Mouse (Mus musculus): ENCODE data around the gene Gfra1. TPM values are rescaled to one million over a fixed set of nuclear protein-coding genes. Genes with fewer than 3 reads are reported as not detected.

Gene Gfra1
- total RNA-seq, 2 experiments from 2014 or later: 59.7 to 68.9 TPM

DNA sequence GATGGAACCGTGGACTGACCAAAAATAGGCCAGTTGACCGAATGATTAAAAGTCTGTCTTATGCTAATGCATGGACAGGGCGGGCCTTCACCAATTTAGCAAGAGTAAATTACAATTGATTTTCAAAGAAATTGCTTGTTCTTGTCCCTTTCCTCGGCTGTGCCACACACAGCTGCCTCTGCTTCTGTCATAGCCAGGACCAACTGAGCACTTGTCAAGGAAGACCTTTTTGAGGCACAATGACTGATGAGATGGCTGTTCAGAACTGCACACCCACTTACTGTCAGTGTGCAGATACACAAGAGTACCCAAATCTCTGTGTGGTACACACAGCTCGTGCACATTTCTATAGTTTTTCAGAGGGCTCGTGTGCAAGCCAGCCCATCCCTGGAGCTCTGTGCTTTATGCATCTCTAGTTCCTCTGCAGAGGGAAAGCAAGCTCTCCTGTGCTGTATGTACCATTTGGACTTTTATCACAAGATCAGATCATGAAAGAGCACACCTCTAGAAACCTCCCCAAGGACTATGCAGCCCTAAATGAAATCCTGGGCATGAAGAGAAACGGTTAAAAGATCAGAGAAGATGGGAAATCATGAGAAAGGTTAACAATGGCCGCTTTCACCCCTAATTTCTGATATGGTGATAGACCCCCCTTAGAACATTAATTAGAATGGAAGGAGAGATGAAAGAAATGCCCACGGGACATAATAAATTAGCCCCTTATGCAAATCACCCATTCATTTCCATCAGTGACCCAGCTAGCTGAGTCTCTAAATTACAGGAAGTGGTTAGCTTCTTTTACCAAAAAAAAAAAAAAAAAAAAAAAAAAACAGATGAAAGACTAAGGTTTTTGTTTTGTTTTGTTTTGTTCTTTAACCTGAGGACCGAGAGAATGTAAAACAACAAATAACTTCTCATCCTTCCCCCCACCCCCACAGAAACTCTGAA lies 12.7 kb downstream of the Gfra1 start:
- DNase-seq (ENCODE audit: low spot score in 2 of 2): no peak

DNA sequence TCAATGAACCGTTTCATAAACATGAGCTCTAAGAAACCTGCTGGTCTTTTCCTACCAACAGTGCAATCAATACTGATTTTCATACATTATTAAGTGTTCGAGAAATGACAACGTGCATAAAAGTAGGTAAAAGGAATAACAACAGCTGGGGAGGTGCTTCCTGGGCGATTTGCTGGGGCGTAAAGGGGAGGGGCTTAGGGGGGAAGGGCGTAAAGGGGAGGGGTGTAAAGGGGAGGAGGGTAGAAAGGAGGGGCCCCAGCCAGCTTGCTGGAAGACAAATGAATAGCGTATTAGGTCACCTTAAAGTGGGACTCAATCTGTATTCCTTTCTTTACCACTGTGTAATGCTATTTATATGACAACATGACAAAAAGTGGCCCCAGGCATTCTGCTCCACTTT lies 13.9 kb downstream of the Gfra1 start:
- DNase-seq (ENCODE audit: low spot score in 2 of 2): no peak

DNA sequence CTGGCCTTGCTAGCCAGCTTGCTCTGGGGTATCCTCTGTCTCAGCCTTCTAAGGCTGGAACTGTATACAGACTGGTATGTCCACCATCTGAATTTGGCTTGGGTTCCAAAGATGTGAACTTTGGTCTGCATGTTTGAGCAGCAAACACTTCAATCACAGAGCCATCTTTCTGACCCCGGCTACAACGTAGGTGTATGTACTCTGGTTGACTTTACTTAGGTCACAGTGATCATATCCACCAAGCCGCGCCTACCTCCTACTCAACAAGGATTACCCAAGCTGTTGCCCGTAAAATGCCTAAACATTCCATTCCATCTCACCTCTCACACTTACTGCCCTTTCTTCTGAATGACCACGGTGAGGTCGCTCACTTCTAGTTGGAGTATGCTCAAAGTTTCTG lies 14.5 kb downstream of the Gfra1 start:
- no peak for DNase-seq (ENCODE audit: low spot score in 2 of 2)

DNA sequence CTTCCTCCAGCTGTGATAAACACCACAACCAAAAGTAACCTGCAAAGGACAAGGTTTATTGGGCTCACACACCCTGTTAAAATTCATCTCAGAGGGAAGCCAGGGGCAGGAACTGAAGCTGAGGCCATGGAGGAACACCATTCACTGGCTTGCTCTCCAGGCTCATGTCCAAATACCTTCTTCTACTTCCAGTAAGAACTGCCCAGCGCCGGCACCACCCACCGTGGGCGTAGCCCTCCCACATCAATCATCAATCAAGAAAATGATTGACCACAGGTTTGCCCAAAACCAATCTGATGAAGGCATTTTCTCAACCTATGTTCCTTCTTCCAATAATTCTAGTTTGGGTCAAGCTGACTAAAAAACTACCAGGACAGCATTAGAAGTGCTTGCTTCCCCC lies 16.9 kb downstream of the Gfra1 start:
- DNase-seq (ENCODE audit: low spot score in 2 of 2): no peak

DNA sequence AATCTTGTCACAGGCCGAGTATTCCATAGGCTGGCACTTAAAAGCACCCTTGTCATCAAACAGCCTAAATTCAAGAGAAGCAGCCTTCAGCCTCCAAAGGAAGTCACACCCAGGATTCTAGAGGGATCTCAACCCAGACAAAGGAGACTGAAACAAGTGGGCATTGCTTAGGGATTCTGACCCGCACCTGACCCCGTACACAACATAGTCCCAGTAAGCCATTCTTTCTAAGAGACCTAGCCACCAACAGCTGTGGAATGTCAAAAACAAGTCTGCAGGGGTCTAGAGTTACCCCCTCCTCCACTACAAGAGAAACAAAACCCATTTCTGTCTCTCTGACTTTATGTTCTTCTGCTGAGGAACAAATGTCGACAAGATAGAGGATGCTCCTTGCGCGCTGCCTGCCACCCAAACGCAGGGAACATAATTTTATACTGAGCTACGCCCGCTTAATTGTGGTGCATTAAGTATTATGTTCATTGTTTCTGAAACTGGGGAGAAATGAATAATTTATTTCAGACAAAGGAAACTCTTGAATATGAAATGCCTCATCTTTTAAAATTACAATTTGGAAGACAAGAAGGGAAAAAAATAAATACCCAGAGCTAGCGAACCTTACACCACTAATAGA lies 18.2 kb downstream of the Gfra1 start:
- DNase-seq (ENCODE audit: low spot score in 2 of 2): no peak

DNA sequence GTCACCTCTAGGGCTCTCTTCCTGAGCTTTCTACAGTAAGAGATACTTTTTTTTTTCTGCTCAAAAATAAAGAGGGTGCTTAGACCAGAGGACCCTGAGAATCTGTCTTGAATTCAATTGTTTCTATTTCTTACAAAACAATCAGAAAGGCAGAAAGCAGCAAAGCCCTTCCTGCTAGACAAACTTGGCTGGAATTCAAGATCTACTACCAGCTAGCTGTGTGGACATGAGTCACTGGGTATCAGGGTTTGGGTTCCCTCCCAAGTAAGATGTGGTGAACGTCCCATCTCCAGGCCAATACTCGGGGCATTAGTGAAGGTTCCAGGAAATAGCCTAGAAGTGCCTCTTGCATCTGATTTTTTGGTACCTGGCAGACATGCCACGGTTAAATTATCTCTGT lies 18.8 kb downstream of the Gfra1 start:
- no peak for DNase-seq (ENCODE audit: low spot score in 2 of 2)

DNA sequence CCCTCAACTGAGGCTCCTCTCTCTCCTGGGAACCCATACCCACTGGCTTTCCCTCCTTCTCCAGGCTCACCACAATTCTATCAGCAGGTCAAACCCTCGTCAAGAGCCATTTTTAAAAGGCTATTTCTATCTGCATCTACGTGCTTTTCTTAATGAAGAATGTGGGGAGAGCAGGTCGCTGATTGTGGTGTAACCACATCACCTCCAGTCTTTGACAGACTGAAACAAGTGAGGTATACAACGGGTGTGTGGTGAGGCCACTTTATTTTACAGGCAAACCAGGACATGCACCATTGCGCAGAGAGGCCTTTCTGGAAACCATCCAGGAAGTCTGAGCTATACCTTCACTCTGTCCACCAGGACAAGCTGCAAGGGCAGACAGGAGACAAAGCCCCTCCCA lies 19.8 kb downstream of the Gfra1 start:
- DNase-seq (ENCODE audit: low spot score in 2 of 2): no peak

DNA sequence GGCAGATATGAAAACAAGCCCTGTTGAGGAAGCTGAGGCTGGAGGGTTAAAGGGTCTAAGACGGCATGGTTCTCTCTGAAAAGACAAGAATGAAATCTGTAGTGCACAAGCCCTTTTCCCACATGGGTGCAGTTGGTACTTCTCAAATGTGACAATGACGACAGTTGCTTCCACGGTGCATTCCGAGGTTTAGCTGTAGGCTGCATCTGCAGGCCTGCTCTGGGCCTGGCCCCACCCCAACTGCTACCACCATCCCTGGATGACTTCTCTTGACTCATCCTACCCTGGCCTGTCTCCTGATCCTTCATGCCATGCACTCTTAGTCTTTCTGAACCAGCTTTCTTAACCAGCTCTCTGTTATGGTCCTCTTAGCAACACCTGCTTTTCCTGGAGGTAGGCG lies 22.9 kb downstream of the Gfra1 start:
- no peak for DNase-seq (ENCODE audit: low spot score in 2 of 2)

DNA sequence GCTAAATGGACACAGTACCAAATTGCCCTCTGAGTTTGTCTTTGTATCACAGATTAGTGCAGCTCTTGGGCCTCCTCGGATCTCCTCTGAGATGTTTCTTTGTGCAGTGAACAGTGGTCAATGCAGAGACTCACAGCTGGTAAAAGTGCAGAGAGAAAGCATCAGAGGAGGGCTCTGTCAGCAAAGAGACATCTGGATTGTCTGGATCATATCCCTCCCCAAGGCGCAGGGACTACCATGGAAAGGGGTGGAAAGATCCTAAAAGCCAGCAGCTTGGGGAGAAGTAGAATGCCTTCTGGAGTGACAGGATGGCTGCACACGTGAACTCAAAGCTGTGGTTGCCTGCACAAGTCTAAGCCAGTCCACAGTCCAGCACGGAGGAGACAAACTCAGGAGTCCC lies 27.2 kb downstream of the Gfra1 start:
- DNase-seq (ENCODE audit: low spot score in 2 of 2): no peak

DNA sequence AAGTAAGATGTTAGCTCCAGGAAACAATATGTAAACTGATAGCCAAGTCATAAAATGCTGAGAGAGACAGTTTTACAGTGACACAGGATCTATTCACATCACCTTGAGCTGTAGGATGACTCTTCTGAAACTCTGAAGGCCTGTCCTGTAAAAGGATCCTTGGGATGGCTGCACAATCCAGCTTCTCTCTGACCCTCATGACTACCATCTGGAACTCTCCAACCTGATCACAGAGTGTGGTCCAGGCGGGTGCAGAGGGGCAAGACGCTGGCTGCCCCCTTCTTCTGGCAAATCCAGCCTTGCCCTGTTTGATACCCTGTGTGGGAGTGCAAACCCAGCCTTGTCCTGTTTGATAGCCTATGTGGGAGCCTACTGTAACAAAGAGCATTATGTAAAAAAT lies 28.4 kb downstream of the Gfra1 start:
- DNase-seq (ENCODE audit: low spot score in 2 of 2): no peak

DNA sequence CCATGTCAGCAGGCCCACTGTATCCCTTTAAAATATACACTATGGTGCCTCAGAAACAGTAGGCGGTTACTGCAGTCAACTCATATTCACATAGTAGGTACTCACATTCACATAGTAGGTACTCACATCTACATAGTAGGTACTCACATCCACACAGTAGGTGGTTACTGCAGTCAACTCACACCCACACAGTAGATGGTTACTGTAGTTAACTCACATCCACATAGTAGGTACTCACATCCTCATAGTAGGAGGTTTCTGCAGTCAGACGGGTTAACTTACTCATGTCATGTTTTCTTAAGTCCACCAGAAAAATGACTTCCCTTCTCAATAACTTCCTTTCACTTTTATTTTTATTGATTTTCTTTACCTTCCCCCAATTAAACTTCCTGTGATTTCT lies 30.8 kb downstream of the Gfra1 start:
- DNase-seq (ENCODE audit: low spot score in 2 of 2): no peak

DNA sequence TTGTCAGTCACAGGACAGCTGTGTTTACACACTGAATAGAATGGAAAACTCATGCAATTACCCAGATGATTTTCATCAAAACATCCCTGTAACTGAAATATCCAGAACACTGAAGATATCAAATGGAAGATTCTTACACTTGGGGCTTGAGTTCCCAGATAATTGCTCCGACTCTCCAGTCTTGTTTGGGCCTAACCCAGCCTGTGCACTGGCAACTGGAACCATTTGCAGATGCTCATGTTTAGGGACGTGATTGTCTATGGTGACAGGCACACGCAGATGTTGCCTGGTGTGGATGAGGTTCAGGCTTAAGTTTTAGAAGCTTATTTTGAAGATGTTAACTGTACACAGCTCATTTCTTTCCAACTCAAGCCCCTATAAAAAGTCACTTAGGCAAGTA lies 31.5 kb downstream of the Gfra1 start:
- no peak for DNase-seq (ENCODE audit: low spot score in 2 of 2)

DNA sequence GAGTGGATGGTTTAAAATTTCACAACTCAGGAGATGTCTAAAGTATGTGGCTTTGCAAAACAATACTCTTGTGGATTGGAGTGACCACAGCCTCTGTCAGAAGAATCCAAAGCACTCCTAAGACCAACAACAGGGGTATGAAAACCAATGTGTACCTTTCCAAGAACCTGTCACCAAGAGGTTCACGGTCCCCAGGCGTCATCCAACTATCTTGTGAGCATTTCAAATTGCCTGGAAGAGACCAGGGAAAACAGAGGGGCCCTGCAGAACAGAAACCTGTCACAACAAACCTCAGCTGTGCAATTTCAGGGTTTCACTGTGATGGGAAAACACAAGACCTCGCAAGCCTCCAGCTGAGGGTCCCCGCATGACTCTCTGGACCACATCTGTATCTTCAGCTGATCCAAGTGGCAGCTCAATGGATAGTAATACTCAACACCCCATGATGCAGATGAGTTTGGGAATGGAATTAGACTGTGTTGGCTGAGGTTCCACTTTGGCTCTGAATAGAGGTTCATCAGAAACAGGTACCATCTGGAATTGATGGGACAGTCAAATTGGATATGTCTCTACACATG lies 32.7 kb downstream of the Gfra1 start:
- DNase-seq (ENCODE audit: low spot score in 2 of 2): no peak

DNA sequence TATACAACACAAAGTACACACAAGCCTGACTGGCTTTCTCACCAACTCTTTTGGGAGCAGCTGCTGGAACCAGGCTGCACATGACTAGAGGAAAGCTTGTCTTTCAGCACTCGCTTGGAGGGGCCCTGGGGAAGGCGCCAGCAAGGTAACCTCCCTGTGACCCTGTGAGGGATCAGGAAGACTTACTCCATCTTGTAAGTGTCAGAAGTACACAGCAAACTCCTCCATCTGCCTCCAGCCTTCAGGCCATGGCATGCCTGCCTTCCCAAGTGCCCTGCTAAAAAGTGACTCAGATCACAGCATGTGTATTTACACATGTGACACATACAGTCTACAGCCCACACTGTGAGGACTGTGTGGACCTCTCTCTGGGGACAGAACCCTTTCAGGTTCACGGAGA lies 36.0 kb downstream of the Gfra1 start:
- DNase-seq (ENCODE audit: low spot score in 2 of 2): no peak

DNA sequence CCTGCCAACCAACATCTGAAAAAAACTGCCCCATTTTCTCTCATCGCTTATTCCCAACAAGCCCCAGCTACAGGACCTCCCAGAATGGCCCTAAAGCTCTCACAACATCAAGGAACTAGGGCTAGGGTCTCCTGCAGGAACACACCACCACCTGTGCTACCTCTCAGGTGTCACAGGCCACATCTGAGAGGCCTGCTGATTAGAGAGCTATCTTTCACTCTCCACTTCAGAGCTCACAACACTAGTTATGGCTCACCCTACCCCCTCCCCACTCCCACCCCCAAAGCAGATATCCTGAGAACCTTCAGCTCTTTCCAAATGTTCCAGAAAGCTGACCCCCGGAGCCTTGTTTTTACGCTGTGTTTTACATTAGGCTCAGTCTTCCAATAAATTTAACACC lies 36.4 kb downstream of the Gfra1 start:
- no peak for DNase-seq (ENCODE audit: low spot score in 2 of 2)

DNA sequence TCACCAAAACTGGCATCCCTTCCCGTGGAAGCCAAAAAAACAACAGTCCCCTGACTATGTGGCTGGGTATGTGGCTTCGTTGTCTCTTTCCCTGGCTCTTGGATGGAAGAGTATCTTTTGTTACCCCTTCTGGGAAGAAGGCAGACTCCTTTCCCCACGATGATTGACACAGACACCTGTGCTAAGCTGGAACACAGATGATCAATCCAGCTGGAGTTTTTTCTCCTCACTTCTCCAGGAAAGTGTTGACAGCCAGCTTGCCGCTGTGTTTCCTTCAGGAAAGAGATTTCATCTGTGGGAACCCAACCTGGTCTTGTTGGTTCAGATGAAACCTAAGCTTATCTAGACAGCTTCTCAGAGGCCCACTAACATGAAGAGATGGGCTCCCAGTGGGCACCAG lies 40.5 kb downstream of the Gfra1 start:
- DNase-seq (ENCODE audit: low spot score in 2 of 2): no peak

DNA sequence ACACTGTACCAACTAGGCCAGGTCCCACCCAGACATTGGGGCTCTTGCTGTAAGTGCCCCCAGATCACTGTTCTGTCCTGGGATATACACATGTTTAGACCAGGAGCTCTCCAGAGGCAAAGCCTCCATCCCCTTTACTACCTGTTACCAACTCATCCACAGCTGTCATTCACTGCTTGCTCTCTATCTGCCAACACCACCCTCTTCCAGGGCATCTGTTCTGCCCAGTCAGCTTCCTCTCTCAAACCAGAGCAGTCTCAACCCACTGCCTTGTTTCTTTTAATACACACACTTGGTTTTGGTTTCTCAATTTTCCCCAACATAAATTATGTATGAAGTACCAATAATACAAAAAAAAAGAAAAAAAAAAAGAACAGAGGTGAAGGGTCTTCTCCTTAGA lies 41.0 kb downstream of the Gfra1 start:
- no peak for DNase-seq (ENCODE audit: low spot score in 2 of 2)

DNA sequence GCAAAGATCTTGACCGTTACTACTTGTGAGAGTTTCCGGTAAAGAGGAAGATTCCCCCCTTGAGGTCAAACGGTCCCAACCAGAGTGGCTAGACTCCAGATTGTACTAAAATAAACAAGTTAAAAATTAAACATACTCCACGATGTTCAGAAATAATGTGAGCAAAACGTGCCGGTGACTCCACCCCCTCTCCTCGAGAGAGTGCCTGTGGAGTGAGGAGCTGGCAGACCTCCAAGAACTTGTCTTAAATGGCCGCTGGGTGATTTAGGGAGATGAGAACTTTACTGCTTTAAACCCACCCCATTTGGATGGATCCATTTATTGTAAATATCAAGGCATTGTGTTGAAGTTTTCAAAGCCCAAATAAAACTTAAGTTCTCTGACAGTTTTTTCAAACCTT lies 42.4 kb downstream of the Gfra1 start:
- no peak for DNase-seq (ENCODE audit: low spot score in 2 of 2)

DNA sequence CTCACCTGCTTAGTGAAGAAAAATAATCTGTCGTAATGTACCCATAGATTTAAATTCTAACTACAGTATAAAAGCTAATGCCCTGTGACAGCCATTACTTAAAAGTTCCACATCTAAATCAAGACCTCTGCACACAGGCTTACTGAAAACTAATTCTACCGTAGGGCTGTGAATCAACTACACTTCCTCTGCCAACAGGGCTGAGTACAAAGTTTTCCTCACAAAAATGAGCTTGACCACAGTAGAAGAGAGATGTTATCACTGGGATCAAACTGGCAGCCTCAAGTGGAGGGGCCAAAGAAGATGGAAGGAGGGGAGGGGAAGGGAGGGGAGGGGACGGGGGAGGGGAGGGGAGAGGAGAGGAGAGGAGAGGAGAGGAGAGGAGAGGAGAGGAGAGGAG lies 42.9 kb downstream of the Gfra1 start:
- no peak for DNase-seq (ENCODE audit: low spot score in 2 of 2)

DNA sequence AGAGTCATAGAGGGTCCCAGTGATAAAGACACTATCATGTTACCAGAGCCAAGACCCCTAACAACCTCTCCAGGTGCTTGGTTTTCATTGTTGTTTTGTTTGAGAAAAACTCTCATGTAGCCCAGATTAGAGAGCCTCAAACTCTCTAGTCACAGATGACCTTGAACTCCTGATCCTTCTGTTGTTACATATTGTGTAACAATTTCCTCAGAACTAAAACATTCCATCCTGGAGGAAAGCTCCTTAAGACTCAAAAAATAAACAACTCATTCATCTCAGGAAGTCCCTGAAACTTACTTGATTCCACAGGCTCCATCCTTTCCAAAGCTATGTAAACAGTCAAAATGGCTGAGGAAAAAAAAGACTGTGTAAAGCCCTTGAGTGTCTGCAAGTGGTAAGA lies 49.0 kb downstream of the Gfra1 start:
- no peak for DNase-seq (ENCODE audit: low spot score in 2 of 2)

DNA sequence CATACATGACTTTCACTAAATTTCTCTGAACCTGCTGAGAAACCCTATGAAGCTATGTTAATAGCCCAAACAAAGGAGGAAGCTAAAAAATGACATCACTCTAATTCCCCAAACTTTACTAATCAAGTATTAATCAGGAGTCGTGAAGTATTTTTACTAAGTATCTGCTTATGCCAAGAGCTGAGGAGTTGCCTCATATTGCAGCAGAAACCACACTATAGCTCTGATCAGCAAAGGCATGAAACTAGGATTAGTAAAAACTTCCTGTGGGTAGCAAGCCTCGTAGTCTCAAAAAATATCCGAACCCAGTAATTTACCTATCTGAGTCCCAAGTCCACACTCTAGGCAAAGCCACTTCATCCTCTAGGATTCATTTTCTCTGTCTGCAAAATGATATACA lies 55.5 kb downstream of the Gfra1 start:
- no peak for DNase-seq (ENCODE audit: low spot score in 2 of 2)

DNA sequence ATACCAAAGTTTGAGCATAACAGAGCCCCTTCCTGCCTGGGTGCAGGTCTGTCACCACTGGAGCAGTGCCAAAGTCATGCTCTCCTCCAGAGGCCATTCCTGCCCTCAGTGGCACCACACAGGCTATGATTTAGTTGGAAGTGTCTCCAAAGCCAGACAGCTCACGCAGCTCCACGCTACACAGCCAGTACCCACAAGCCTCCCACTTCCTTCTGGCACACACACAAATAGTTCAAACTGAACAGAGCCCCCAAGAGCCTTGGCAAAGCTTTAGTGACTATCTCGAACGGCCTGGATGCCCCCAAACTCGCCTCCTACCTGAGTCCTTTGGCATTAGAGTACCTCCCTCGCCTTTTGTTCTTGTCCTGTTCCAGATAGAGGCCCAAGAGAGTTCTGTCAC lies 56.5 kb downstream of the Gfra1 start:
- DNase-seq (ENCODE audit: low spot score in 2 of 2): peak in 1 of 2 experiments; percentile 35

DNA sequence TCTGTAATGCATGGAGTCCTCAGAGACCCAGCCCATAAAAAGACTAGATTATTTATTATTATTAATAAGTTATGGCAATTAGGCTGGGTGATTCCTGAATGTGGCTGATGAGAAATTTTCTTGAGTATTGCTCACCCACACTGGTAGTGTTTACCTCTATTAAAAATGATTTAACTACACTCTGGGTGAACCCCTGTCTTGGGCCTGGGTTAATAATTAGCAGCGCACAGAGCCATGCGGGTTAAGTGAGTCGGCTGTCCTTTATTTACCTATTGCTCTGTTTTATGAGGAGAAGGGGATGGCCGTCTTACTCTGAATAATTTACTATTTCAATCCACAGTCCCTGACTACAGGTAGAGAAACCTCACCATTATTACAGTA lies 59.1 kb downstream of the Gfra1 start:
- no peak for DNase-seq (ENCODE audit: low spot score in 2 of 2)
